In genomic region chr19:24981294-24981693, GRCm38 (mm10) we compare ENCODE assay signal across 9 mouse cellular contexts. TPM values are rescaled to one million over a fixed set of nuclear protein-coding genes. Genes with fewer than 3 reads are reported as not detected.
DNase-seq lines count a peak whose midpoint lies in the region; ATAC-seq and TF ChIP-seq lines count a peak whose summit lies in the region.
"Had no signal": no experiment of that assay in that cellular context is flagged by ENCODE, and none has a peak within 500 bp of the region (broad histone marks: within the 10 kb centered on the region; RNA-seq: fewer than 3 reads in every experiment).

No protein-coding gene starts in this region.

- peaks cover 3% of the 10 kb centered on the region; the same call in 1 of the 2 replicates for H3K4me1 ChIP-seq in forebrain, embryonic 13.5 days
- no peaks in the 10 kb centered on the region for H3K4me1 ChIP-seq in forebrain, embryonic 11.5 days (replicated peaks; ENCODE audit: control insufficient read depth, insufficient read depth, low read length)
- no peaks in the 10 kb centered on the region for H3K4me1 ChIP-seq in hindbrain, embryonic 16.5 days (ENCODE audit: control insufficient read depth, insufficient read depth, low read depth, low read length)
- H3K4me1 ChIP-seq in lung, postnatal 0 days (ENCODE audit: insufficient read depth, low read depth, low read length), result no peaks in the 10 kb centered on the region

- no peak for TF ChIP-seq CTCF in lung, postnatal 0 days (IDR thresholded peaks at IDR 0.05)

- H3K27ac ChIP-seq in forebrain, embryonic 13.5 days, result no peak overlapping the region
- H3K27ac ChIP-seq in forebrain, embryonic 11.5 days (ENCODE audit: low read depth, low read length), result no peak overlapping the region
- no peak overlapping the region for H3K27ac ChIP-seq in hindbrain, embryonic 16.5 days (ENCODE audit: low read depth, low read length)
- no peak overlapping the region for H3K27ac ChIP-seq in lung, postnatal 0 days (ENCODE audit: low read length)
- H3K27ac ChIP-seq: liver, embryonic 14.5 days had no signal

- no peak for DNase-seq in forebrain, embryonic 11.5 days (ENCODE audit: low spot score)
- DNase-seq in 3T3-L1 (ENCODE audit: low read depth, low spot score), result peak; percentile 85
- DNase-seq in cerebellum, adult 9-11 months, result peak; percentile 62
- DNase-seq in lung, postnatal 0 days (ENCODE audit: low spot score), result peak; percentile 69
- DNase-seq in urinary bladder, postnatal 36 days (ENCODE audit: low spot score in 2 of 2), result no peak
- no peak for DNase-seq in gastrocnemius, postnatal 4 days (ENCODE audit: low spot score in 2 of 2)

- H3K36me3 ChIP-seq in forebrain, embryonic 13.5 days (ENCODE audit: poor library complexity, severe bottlenecking), result no peaks in the 10 kb centered on the region
- no peaks in the 10 kb centered on the region for H3K36me3 ChIP-seq in forebrain, embryonic 11.5 days (ENCODE audit: control insufficient read depth, insufficient read depth, low read length)
- H3K36me3 ChIP-seq in hindbrain, embryonic 16.5 days (ENCODE audit: control insufficient read depth, insufficient read depth, low read length), result no peaks in the 10 kb centered on the region
- H3K36me3 ChIP-seq in lung, postnatal 0 days (ENCODE audit: insufficient read depth, low read length), result no peaks in the 10 kb centered on the region

- no peaks in the 10 kb centered on the region for H3K27me3 ChIP-seq in forebrain, embryonic 13.5 days
- no peaks in the 10 kb centered on the region for H3K27me3 ChIP-seq in forebrain, embryonic 11.5 days (ENCODE audit: control insufficient read depth, insufficient read depth, low read length)
- H3K27me3 ChIP-seq in hindbrain, embryonic 16.5 days (replicated peaks; ENCODE audit: control insufficient read depth, insufficient read depth, low read length), result no peaks in the 10 kb centered on the region
- no peaks in the 10 kb centered on the region for H3K27me3 ChIP-seq in lung, postnatal 0 days (replicated peaks; ENCODE audit: insufficient read depth, low read length)

- no peak overlapping the region for H3K4me2 ChIP-seq in forebrain, embryonic 13.5 days
- no peak overlapping the region for H3K4me2 ChIP-seq in forebrain, embryonic 11.5 days (ENCODE audit: low read depth, low read length, severe bottlenecking)
- no peak overlapping the region for H3K4me2 ChIP-seq in hindbrain, embryonic 16.5 days (ENCODE audit: low read length)
- H3K4me2 ChIP-seq in lung, postnatal 0 days (replicated peaks; ENCODE audit: low read depth, low read length), result no peak overlapping the region

- no peaks in the 10 kb centered on the region for H3K9me3 ChIP-seq in forebrain, embryonic 13.5 days (replicated peaks)
- H3K9me3 ChIP-seq in forebrain, embryonic 11.5 days (ENCODE audit: control insufficient read depth, low read length), result no peaks in the 10 kb centered on the region
- no peaks in the 10 kb centered on the region for H3K9me3 ChIP-seq in hindbrain, embryonic 16.5 days (ENCODE audit: control insufficient read depth, low read length)
- no peaks in the 10 kb centered on the region for H3K9me3 ChIP-seq in lung, postnatal 0 days (ENCODE audit: low read length)

- WGBS in forebrain, embryonic 13.5 days, result 65% methylated on average over 8 of the region's 8 CpGs
- WGBS in forebrain, embryonic 11.5 days, result 81% methylated on average over 8 of the region's 8 CpGs
- whole genome bisulfite sequencing in hindbrain, embryonic 16.5 days, result 26% methylated on average over 8 of the region's 8 CpGs
- WGBS in lung, postnatal 0 days, result 35% methylated on average over 8 of the region's 8 CpGs

- H3K9ac ChIP-seq in forebrain, embryonic 13.5 days, result no peak overlapping the region
- H3K9ac ChIP-seq in forebrain, embryonic 11.5 days (ENCODE audit: low read length), result no peak overlapping the region
- no peak overlapping the region for H3K9ac ChIP-seq in hindbrain, embryonic 16.5 days (ENCODE audit: low read depth, low read length)
- H3K9ac ChIP-seq in lung, postnatal 0 days (replicated peaks; ENCODE audit: low read depth), result no peak overlapping the region
- H3K9ac ChIP-seq: liver, embryonic 14.5 days had no signal

- TF ChIP-seq EP300 in lung, postnatal 0 days (IDR thresholded peaks at IDR 0.05), result peak; percentile 76

- peak; percentile 86 for ATAC-seq in forebrain, embryonic 13.5 days
- ATAC-seq in forebrain, embryonic 11.5 days (replicated peaks; ENCODE audit: low FRiP score), result no peak
- ATAC-seq in hindbrain, embryonic 16.5 days, result peak; percentile 71
- peak; percentile 83 for ATAC-seq in lung, postnatal 0 days

- H3K4me3 ChIP-seq in forebrain, embryonic 13.5 days, result no peak overlapping the region
- H3K4me3 ChIP-seq in forebrain, embryonic 11.5 days (ENCODE audit: low read depth, low read length), result no peak overlapping the region
- H3K4me3 ChIP-seq in hindbrain, embryonic 16.5 days (ENCODE audit: low read length), result no peak overlapping the region
- no peak overlapping the region for H3K4me3 ChIP-seq in lung, postnatal 0 days (ENCODE audit: low read depth, low read length)

RNA-seq across cellular contexts. Expression of gene Dock8, which starts 18.0 kb away (rescaled TPM):
- polyA plus RNA-seq in forebrain, embryonic 13.5 days (2015; fragmentation: Nextera tagmentation; extraction: Ambion mirVana), result 0.29 and 0.54 TPM in 2 replicates
- 1.3 and 1.6 TPM in 2 replicates for polyA plus RNA-seq in forebrain, embryonic 11.5 days (2014; fragmentation: Nextera tagmentation; extraction: Ambion mirVana)
- polyA plus RNA-seq in hindbrain, embryonic 16.5 days (2015; fragmentation: Nextera tagmentation; extraction: Ambion mirVana), result 0.84 and 1.5 TPM in 2 replicates
- polyA plus RNA-seq in lung, postnatal 0 days (2015; fragmentation: Nextera tagmentation; extraction: Ambion mirVana), result 8.1 and 9.7 TPM in 2 replicates
- total RNA-seq in gastrocnemius, postnatal 4 days (2021), result 1 to 10 TPM; 4.4 to 5.2 TPM

RNA-seq across cellular contexts. Expression of gene Cbwd1, which starts 19.9 kb away (rescaled TPM):
- 21.5 and 22.1 TPM in 2 replicates for polyA plus RNA-seq in forebrain, embryonic 13.5 days (2015; fragmentation: Nextera tagmentation; extraction: Ambion mirVana)
- 21.6 and 22.2 TPM in 2 replicates for polyA plus RNA-seq in forebrain, embryonic 11.5 days (2014; fragmentation: Nextera tagmentation; extraction: Ambion mirVana)
- polyA plus RNA-seq in hindbrain, embryonic 16.5 days (2015; fragmentation: Nextera tagmentation; extraction: Ambion mirVana), result 11.3 and 12.7 TPM in 2 replicates
- 14.6 and 15.6 TPM in 2 replicates for polyA plus RNA-seq in lung, postnatal 0 days (2015; fragmentation: Nextera tagmentation; extraction: Ambion mirVana)
- 10 to 100 TPM; 11.5 to 13.0 TPM for total RNA-seq in gastrocnemius, postnatal 4 days (2021)

Comparison
In these comparisons a context has a peak if more than half of its experiments do, and no peak if none do; other contexts are left out.
1. DNase-seq: peak in 3T3-L1 (single experiment), cerebellum, adult 9-11 months (single experiment) and lung, postnatal 0 days (single experiment); none in forebrain, embryonic 11.5 days (single experiment), urinary bladder, postnatal 36 days (0 of 2) and gastrocnemius, postnatal 4 days (0 of 2).